Mouse (Mus musculus) hindbrain, embryonic 13.5 days (tissue): Measurements from ENCODE around the gene Zfp92. TPM values are rescaled to one million over a fixed set of nuclear protein-coding genes. Genes with fewer than 3 reads are reported as not detected.
A peak's percentile ranks its signal among the peaks of the same experiment; 100 is the strongest.
"Not testable (repeated sequence)": the region's sequence is repeated elsewhere in the genome, so short reads cannot be mapped to it uniquely, and the experiment has no call there.

Experiments used
- ATAC-seq: fragments of 200-750 bp; cut with Nextera tagmentation; 2 replicates; pipeline ENCODE4 v1.8.0; 2017; ENCODE audit warnings: moderate TSS enrichment; ENCODE audit not compliant: low FRiP score
- H3K27ac ChIP-seq: fragments of 300-500 bp; sonication (generic); 2 replicates; pipeline ENCODE4 v1.5.1; 2015; ENCODE audit warnings: inconsistent platforms, mild to moderate bottlenecking, moderate library complexity
- H3K27me3 ChIP-seq: fragments of 300-500 bp; sonication (generic); 2 replicates; pipeline ENCODE4 v1.6.1; 2015; ENCODE audit warnings: mild to moderate bottlenecking, inconsistent platforms
- H3K36me3 ChIP-seq: fragments of 300-500 bp; sonication (generic); 2 replicates; pipeline ENCODE4 v1.6.1; 2015; ENCODE audit warnings: mild to moderate bottlenecking, inconsistent platforms
- H3K4me1 ChIP-seq: fragments of 300-500 bp; sonication (generic); replicated peaks from 2 replicates; pipeline ENCODE4 v1.6.1; 2015; ENCODE audit warnings: inconsistent platforms
- H3K4me2 ChIP-seq: fragments of 300-500 bp; sonication (generic); 2 replicates; pipeline ENCODE4 v1.6.1; 2015; ENCODE audit warnings: inconsistent platforms, mild to moderate bottlenecking, moderate library complexity
- H3K4me3 ChIP-seq: fragments of 300-500 bp; sonication (generic); 2 replicates; pipeline ENCODE4 v1.5.1; 2015; ENCODE audit warnings: mild to moderate bottlenecking, inconsistent platforms
- H3K9ac ChIP-seq: fragments of 300-500 bp; sonication (generic); 2 replicates; pipeline ENCODE4 v1.6.1; 2015; ENCODE audit warnings: mild to moderate bottlenecking, inconsistent platforms
- H3K9me3 ChIP-seq: fragments of 300-500 bp; sonication (generic); 2 replicates; pipeline ENCODE4 v1.6.1; 2016; ENCODE audit warnings: inconsistent platforms
- whole genome bisulfite sequencing: fragments of 180-500 bp; shearing (Covaris S2); methylation state at CpG from one replicate; pipeline ENCODE4 v1.1.7; 2015; 5-methylcytosine and 5-hydroxymethylcytosine counted together
- polyA plus RNA-seq: library from polyadenylated mRNA; unstranded; fragments of >200 nt; fragmentation: Nextera tagmentation; extraction: Ambion mirVana; gene quantifications from 2 replicates; pipeline ENCODE4 v1.2.1, GENCODE M21; 2015

Gene Zfp92
- polyA plus RNA-seq: 0.51 and 0.67 TPM in 2 replicates

- Histone ChIP-seq H3K4me1 (0 out of 2 replicates have a peak, but pooled peaks cover 5% of the 10 kb centered on the region), H3K27me3 (no peaks in the 10 kb centered on the region), H3K9ac (peak within 1 kb of the TSS; percentile 24), H3K4me2 (peak within 1 kb of the TSS; percentile 53), H3K36me3 (no peaks in the 10 kb centered on the region), H3K9me3 (no peaks in the 10 kb centered on the region), H3K4me3 (peak within 1 kb of the TSS; percentile 34), H3K27ac (no peak within 1 kb of the TSS)
- no peak for ATAC-seq
- 21% methylated on average over 20 of the region's 20 CpGs for WGBS
Observed at GRCm38 (mm10) chrX:73410880-73411517, at the start of gene Zfp92. Gene Zfp92, plus strand, starts transcription at chrX:73411096.

DNA sequence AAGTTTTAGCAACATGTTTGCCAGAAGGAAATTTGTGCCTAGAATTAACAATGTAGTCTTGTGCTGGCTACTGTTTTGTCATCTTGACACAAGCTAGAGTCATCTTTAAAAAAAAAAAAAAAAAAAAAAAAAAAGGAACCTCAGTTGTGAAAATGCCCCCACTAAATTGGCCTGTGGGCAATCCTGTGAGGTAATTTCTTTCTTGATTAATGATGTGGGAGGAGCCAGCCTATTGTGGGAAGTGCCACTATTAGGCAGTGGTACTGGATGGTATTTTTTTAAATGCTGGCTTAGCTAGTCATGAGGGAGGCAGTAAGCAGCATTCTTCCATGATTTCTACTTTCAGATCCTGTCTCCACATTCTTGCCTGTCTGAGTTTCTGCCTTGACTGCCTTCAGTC lies 47.6 kb upstream of the Zfp92 start:
- no peak overlapping the region for H3K4me2 ChIP-seq
- ATAC-seq: no peak

DNA sequence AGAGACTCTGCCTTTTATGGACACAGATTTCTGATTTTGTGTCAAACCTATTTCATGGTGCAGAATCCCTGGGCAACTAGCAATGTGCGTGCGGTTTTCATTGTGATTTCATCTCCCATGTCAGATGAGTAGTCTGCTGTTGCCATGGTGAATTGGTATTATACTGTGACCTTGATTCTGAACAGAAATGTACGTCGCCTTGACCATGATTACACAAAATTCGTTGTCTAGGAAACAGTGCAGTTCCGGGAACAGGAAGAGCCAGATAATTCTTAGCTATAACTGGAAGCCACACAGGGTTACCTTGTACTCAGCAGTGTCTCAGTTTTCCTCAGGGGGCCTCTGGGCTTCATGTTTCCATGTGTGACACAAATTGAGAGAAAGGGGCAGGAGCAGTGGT lies 26.5 kb upstream of the Zfp92 start:
- no peak overlapping the region for H3K9ac ChIP-seq
- peak; percentile 43; the same call in 1 of the 2 replicates for ATAC-seq
- WGBS: 64% methylated on average over 6 of the region's 6 CpGs
- no peaks in the 10 kb centered on the region for H3K9me3 ChIP-seq
- H3K4me1 ChIP-seq: 0 out of 2 replicates have a peak, but pooled peaks cover 3% of the 10 kb centered on the region
- H3K4me2 ChIP-seq: no peak overlapping the region
- H3K36me3 ChIP-seq: no peaks in the 10 kb centered on the region
- H3K4me3 ChIP-seq: no peak overlapping the region
- H3K27me3 ChIP-seq: no peaks in the 10 kb centered on the region
- peak overlapping the region; percentile 53 for H3K27ac ChIP-seq

More for the DNA sequence above, 47.6 kb upstream of the Zfp92 start:
- Histone ChIP-seq H3K9me3 (no peaks in the 10 kb centered on the region), H3K4me1 (no peaks in the 10 kb centered on the region), H3K36me3 (peaks cover 8% of the 10 kb centered on the region), H3K9ac (no peak overlapping the region), H3K4me3 (no peak overlapping the region), H3K27me3 (no peaks in the 10 kb centered on the region), H3K27ac (no peak overlapping the region)

GRCm38 (mm10) chrX:73384924-73385323 lies 26.0 kb upstream of the Zfp92 start:
- Histone ChIP-seq H3K4me3 (no peak overlapping the region), H3K9me3 (no peaks in the 10 kb centered on the region), H3K36me3 (no peaks in the 10 kb centered on the region), H3K27ac (peak overlapping the region; percentile 53), H3K4me2 (no peak overlapping the region), H3K9ac (no peak overlapping the region), H3K27me3 (no peaks in the 10 kb centered on the region), H3K4me1 (0 out of 2 replicates have a peak, but pooled peaks cover 3% of the 10 kb centered on the region)
- 43% methylated on average over 1 of the region's 1 CpGs for WGBS
- no peak for ATAC-seq

DNA sequence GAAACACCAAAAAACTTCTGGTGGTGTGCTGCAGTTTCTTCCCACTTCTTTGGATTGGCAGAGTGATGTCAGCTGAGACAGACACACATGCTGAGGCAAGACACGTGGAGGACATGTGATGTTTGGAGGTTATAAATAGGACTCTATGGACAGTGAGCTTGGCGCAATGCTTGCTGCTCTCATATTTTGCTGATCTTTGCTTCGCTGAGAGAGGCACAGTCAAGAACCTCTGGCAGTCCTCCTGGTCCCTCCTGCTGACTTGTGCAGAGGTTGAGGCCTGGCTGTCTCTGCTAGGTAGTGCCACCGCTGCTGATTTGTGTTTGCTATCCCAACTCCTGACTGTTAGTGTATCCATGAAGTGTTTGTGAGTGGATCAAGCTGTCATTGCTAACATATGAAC lies 19.4 kb upstream of the Zfp92 start:
- Histone ChIP-seq H3K36me3 (no peaks in the 10 kb centered on the region), H3K27ac (no peak overlapping the region), H3K9me3 (no peaks in the 10 kb centered on the region), H3K4me1 (no peaks in the 10 kb centered on the region), H3K4me2 (no peak overlapping the region), H3K9ac (no peak overlapping the region), H3K27me3 (no peaks in the 10 kb centered on the region), H3K4me3 (no peak overlapping the region)
- no peak for ATAC-seq
- 87% methylated on average over 4 of the region's 4 CpGs for WGBS

GRCm38 (mm10) chrX:73396446-73396845 lies 14.4 kb upstream of the Zfp92 start:
- H3K9ac ChIP-seq: no peak overlapping the region
- no peak for ATAC-seq
- WGBS: 100% methylated on average over 1 of the region's 1 CpGs
- no peak overlapping the region for H3K4me2 ChIP-seq
- H3K27me3 ChIP-seq: no peaks in the 10 kb centered on the region
- H3K4me3 ChIP-seq: no peak overlapping the region
- no peaks in the 10 kb centered on the region for H3K36me3 ChIP-seq
- no peaks in the 10 kb centered on the region for H3K4me1 ChIP-seq
- no peak overlapping the region for H3K27ac ChIP-seq
- H3K9me3 ChIP-seq: no peaks in the 10 kb centered on the region

DNA sequence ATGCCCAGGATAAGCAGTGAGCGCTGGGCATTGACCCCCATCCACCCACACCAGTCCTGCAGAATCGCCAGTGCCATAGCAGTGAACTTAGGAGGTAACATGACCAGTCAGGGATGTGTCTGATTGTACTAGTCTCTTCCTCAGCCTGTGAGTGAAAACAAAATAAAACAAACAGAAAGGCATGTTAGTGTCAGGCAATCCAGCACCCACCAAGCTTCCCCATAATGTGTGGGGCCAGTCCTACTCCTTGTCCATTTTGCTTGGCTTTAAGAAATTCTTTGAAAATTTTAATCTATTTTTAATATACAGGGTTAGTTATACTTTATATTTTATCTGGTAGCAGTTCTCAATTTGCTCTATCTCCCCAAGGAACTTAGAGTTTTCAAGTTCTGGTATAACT lies 12.3 kb upstream of the Zfp92 start, which contains the start of gene Gm18336:
Gm18336 (minus strand) TSS at position 101 of the 400 bp plus-strand sequence.
- not testable (repeated sequence) for H3K4me2 ChIP-seq, H3K27ac ChIP-seq, H3K9ac ChIP-seq, H3K9me3 ChIP-seq, H3K4me1 ChIP-seq, H3K27me3 ChIP-seq, ATAC-seq, H3K4me3 ChIP-seq, H3K36me3 ChIP-seq
- 71% methylated on average over 2 of the region's 2 CpGs for WGBS

DNA sequence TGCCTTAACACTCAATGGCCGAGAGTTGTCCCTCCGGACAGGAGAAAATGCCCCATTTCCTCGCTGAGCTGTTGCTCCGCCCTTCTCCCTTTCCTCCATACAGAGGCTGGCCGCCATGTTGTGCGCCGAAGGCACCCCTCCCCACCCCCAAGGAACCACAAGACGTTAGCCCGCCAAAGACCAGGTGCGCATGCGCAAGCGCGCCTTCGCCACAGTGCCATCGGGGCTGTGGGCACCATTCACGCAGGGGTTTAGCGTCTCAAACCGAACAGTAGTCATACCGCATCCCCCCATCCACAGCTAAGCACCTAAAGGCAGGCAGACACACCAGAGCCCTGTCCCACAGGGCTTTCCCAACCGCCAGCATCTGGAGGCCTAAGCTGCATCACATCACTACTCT lies 9.9 kb upstream of the Zfp92 start:
- H3K4me3 ChIP-seq: no peak overlapping the region
- H3K9me3 ChIP-seq: no peaks in the 10 kb centered on the region
- no peak overlapping the region for H3K9ac ChIP-seq
- 87% methylated on average over 20 of the region's 20 CpGs for WGBS
- H3K4me2 ChIP-seq: no peak overlapping the region
- H3K36me3 ChIP-seq: no peaks in the 10 kb centered on the region
- H3K27me3 ChIP-seq: no peaks in the 10 kb centered on the region
- no peak overlapping the region for H3K27ac ChIP-seq
- no peak for ATAC-seq
- no peaks in the 10 kb centered on the region for H3K4me1 ChIP-seq

DNA sequence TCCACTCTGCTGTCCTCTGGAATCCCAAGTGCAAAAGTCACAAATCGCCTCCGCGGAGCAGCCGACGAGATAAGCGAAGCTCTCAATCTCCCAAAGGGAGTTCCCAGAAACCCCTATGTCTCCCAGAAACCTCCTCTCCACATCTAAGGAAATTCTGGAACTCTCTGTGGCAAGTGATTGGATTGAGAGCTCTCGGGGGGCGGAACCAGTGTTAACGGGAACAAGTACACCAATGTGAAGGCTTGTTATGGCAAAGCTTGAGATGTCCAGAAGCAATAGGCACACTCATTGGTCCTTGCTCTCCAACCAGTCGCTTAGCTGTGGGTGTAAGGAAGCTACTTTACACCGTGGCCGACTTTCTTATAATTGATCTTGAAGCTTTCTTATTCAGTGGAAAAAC lies 9.3 kb upstream of the Zfp92 start:
- Histone ChIP-seq H3K4me1 (no peaks in the 10 kb centered on the region), H3K4me3 (no peak overlapping the region), H3K9ac (no peak overlapping the region), H3K27ac (no peak overlapping the region), H3K4me2 (no peak overlapping the region), H3K36me3 (no peaks in the 10 kb centered on the region), H3K27me3 (no peaks in the 10 kb centered on the region), H3K9me3 (no peaks in the 10 kb centered on the region)
- no peak for ATAC-seq
- 95% methylated on average over 12 of the region's 12 CpGs for WGBS

- Histone ChIP-seq H3K9ac (no peak overlapping the region), H3K27ac (no peak overlapping the region), H3K4me1 (0 out of 2 replicates have a peak, but pooled peaks cover 5% of the 10 kb centered on the region), H3K4me2 (no peak overlapping the region), H3K4me3 (no peak overlapping the region), H3K9me3 (no peaks in the 10 kb centered on the region), H3K27me3 (no peaks in the 10 kb centered on the region), H3K36me3 (no peaks in the 10 kb centered on the region)
- ATAC-seq: no peak
- 59% methylated on average over 1 of the region's 1 CpGs for WGBS
Observed at GRCm38 (mm10) chrX:73412767-73413166, 1.9 kb downstream of the Zfp92 start.

- Histone ChIP-seq H3K4me3 (no peak overlapping the region), H3K36me3 (no peaks in the 10 kb centered on the region), H3K4me1 (no peaks in the 10 kb centered on the region), H3K9me3 (no peaks in the 10 kb centered on the region), H3K27ac (no peak overlapping the region), H3K4me2 (no peak overlapping the region), H3K9ac (no peak overlapping the region), H3K27me3 (no peaks in the 10 kb centered on the region)
- whole genome bisulfite sequencing: 84% methylated on average over 2 of the region's 2 CpGs
- ATAC-seq: no peak
Observed at GRCm38 (mm10) chrX:73430036-73430435, 19.1 kb downstream of the Zfp92 start.

- H3K9ac ChIP-seq: no peak overlapping the region
- no peak for ATAC-seq
- H3K4me3 ChIP-seq: no peak overlapping the region
- 74% methylated on average over 5 of the region's 5 CpGs for WGBS
- H3K4me2 ChIP-seq: no peak overlapping the region
- no peaks in the 10 kb centered on the region for H3K27me3 ChIP-seq
- H3K27ac ChIP-seq: no peak overlapping the region
- H3K9me3 ChIP-seq: no peaks in the 10 kb centered on the region
- no peaks in the 10 kb centered on the region for H3K4me1 ChIP-seq
- H3K36me3 ChIP-seq: peaks cover 14% of the 10 kb centered on the region
Observed at GRCm38 (mm10) chrX:73432850-73433249, 22.0 kb downstream of the Zfp92 start.

DNA sequence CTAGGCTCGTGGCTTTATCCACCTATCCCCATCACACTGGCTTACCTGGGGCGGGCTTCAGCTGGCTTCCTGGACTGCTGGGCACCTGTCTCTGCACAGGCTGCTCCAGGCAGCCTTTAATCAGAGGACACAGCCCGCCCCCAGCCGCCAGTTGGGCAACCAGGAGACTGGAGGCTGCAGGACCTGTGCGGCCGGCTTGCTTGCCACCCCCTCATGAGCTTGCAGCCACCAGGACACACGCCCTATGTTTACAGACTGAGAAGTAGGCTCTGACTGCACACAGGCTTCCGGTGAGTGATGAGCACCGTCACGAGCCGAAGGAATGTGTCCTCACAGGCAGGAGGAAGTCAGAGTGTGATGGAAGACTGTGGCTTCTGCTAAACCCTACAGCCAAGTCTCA lies 24.4 kb downstream of the Zfp92 start, which contains the start of gene Trex2:
Trex2 (minus strand) TSS at position 93 of the 400 bp plus-strand sequence.
- H3K36me3 ChIP-seq: peaks cover 17% of the 10 kb centered on the region
- H3K27me3 ChIP-seq: no peaks in the 10 kb centered on the region
- no peaks in the 10 kb centered on the region for H3K9me3 ChIP-seq
- no peak within 1 kb of the TSS for H3K4me3 ChIP-seq
- WGBS: 90% methylated on average over 11 of the region's 11 CpGs
- H3K9ac ChIP-seq: no peak within 1 kb of the TSS
- no peak for ATAC-seq
- H3K4me1 ChIP-seq: no peaks in the 10 kb centered on the region
- H3K4me2 ChIP-seq: no peak within 1 kb of the TSS
- no peak within 1 kb of the TSS for H3K27ac ChIP-seq
